Mouse (Mus musculus) lung, embryonic 14.5 days (tissue): ENCODE results near the gene Ccdc170. TPM values are rescaled to one million over a fixed set of nuclear protein-coding genes. Genes with fewer than 3 reads are reported as not detected.

ENCODE experiments used
- ATAC-seq: fragments of 200-750 bp; cut with Nextera tagmentation; 2 replicates; pipeline ENCODE4 v1.8.0; 2017; ENCODE audit warnings: mild to moderate bottlenecking, moderate TSS enrichment, moderate library complexity; ENCODE audit not compliant: insufficient read depth
- DNase-seq: peaks from one replicate; pipeline ENCODE4 v3.0.0-alpha.2; 2015
- H3K27ac ChIP-seq: fragments of 300-500 bp; sonication (generic); 2 replicates; pipeline ENCODE4 v1.5.1; 2014; ENCODE audit warnings: low read depth, mild to moderate bottlenecking, moderate library complexity
- H3K27me3 ChIP-seq: fragments of 300-500 bp; sonication (generic); 2 replicates; pipeline ENCODE4 v1.6.1; 2014; ENCODE audit warnings: low read length, control low read depth; ENCODE audit not compliant: insufficient read depth
- H3K36me3 ChIP-seq: fragments of 300-500 bp; sonication (generic); 2 replicates; pipeline ENCODE4 v1.6.1; 2014; ENCODE audit warnings: control low read depth; ENCODE audit not compliant: insufficient read depth
- H3K4me1 ChIP-seq: fragments of 300-500 bp; sonication (generic); 2 replicates; pipeline ENCODE4 v1.6.1; 2014; ENCODE audit warnings: antibody characterized with exemption, control low read depth; ENCODE audit not compliant: insufficient read depth
- H3K4me2 ChIP-seq: fragments of 300-500 bp; sonication (generic); 2 replicates; pipeline ENCODE4 v1.6.1; 2014; ENCODE audit warnings: mild to moderate bottlenecking
- H3K4me3 ChIP-seq: fragments of 300-500 bp; sonication (generic); 2 replicates; pipeline ENCODE4 v1.5.1; 2014; ENCODE audit warnings: low read depth, low read length
- H3K9ac ChIP-seq: fragments of 300-500 bp; sonication (generic); 2 replicates; pipeline ENCODE4 v1.6.1; 2014
- H3K9me3 ChIP-seq: fragments of 300-500 bp; sonication (generic); 2 replicates; pipeline ENCODE4 v1.6.1; 2016; ENCODE audit warnings: low read depth, low read length, control low read depth
- CTCF ChIP-seq: IDR thresholded peaks from 2 replicates; pipeline ENCODE4 v1.5.1; 2016; ENCODE audit warnings: antibody characterized with exemption, low read depth
- WGBS: fragments of 180-500 bp; shearing (Covaris S2); extraction: QIAGEN DNeasy Blood & Tissue Kit; methylation state at CpG from one replicate; pipeline ENCODE4 v1.1.7; 2014; 5-methylcytosine and 5-hydroxymethylcytosine counted together
- polyA plus RNA-seq: library from polyadenylated mRNA; unstranded; fragments of >200 nt; fragmentation: Nextera tagmentation; extraction: Ambion mirVana; gene quantifications from 2 replicates; pipeline ENCODE4 v1.2.1, GENCODE M21; 2014

The Ccdc170 gene
- polyA plus RNA-seq, 1 experiment from 2014 or later, result 0.12 TPM

- H3K4me3 ChIP-seq, result no peak overlapping the region
- ATAC-seq, result no peak
- H3K27ac ChIP-seq, result no peak overlapping the region
- H3K9ac ChIP-seq, result no peak overlapping the region
- TF ChIP-seq CTCF, result no peak
- no peak overlapping the region for H3K4me2 ChIP-seq
- H3K27me3 ChIP-seq, result no peaks in the 10 kb centered on the region
- no peaks in the 10 kb centered on the region for H3K9me3 ChIP-seq
- H3K4me1 ChIP-seq, result no peaks in the 10 kb centered on the region
- no peak for DNase-seq
- H3K36me3 ChIP-seq, result no peaks in the 10 kb centered on the region
- WGBS, result 76% methylated on average over 4 of the region's 4 CpGs
Measured at GRCm38 (mm10) chr10:4571304-4571703, 89.0 kb downstream of the Ccdc170 start.

DNA sequence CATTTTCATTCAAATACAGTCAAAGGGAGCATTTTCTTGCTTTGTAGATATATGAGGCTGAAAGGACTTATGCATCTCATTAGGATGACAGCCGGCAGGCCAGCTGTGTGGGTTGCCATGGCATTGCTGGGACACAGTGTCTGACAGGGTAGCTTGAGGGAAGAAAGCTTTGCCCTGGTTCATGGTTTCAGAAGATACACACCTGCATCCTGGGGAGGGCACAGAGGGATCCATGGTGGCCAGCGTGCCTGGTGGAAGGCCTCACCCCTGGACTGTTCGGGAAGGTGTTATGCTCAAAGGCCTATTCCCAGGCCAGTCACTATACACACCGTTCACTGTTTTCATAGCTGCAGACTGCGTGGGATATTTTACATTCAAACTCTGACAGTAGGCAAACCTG lies 99.6 kb downstream of the Ccdc170 start:
- no peak for DNase-seq
- no peaks in the 10 kb centered on the region for H3K4me1 ChIP-seq
- no peak for ATAC-seq
- H3K27me3 ChIP-seq, result no peaks in the 10 kb centered on the region
- no peak overlapping the region for H3K4me3 ChIP-seq
- whole genome bisulfite sequencing, result 86% methylated on average over 5 of the region's 5 CpGs
- no peaks in the 10 kb centered on the region for H3K9me3 ChIP-seq
- TF ChIP-seq CTCF, result no peak
- H3K4me2 ChIP-seq, result no peak overlapping the region
- no peaks in the 10 kb centered on the region for H3K36me3 ChIP-seq
- no peak overlapping the region for H3K9ac ChIP-seq
- no peak overlapping the region for H3K27ac ChIP-seq

GRCm38 (mm10) chr10:4586691-4587090 lies 104.4 kb downstream of the Ccdc170 start:
- no peaks in the 10 kb centered on the region for H3K9me3 ChIP-seq
- H3K27me3 ChIP-seq, result no peaks in the 10 kb centered on the region
- WGBS, result 81% methylated on average over 6 of the region's 6 CpGs
- no peak overlapping the region for H3K9ac ChIP-seq
- ATAC-seq, result no peak
- TF ChIP-seq CTCF, result no peak
- H3K4me3 ChIP-seq, result no peak overlapping the region
- H3K36me3 ChIP-seq, result no peaks in the 10 kb centered on the region
- no peak overlapping the region for H3K4me2 ChIP-seq
- no peak overlapping the region for H3K27ac ChIP-seq
- H3K4me1 ChIP-seq, result no peaks in the 10 kb centered on the region
- no peak for DNase-seq

- Histone ChIP-seq H3K27ac (no peak overlapping the region), H3K4me3 (no peak overlapping the region), H3K9me3 (no peaks in the 10 kb centered on the region), H3K9ac (no peak overlapping the region), H3K4me2 (no peak overlapping the region), H3K27me3 (no peaks in the 10 kb centered on the region), H3K4me1 (no peaks in the 10 kb centered on the region), H3K36me3 (no peaks in the 10 kb centered on the region)
- TF ChIP-seq CTCF, result no peak
- 70% methylated on average over 4 of the region's 4 CpGs for WGBS
- ATAC-seq (no peak), DNase-seq (no peak)
Measured at GRCm38 (mm10) chr10:4589576-4589975, 107.3 kb downstream of the Ccdc170 start.

DNA sequence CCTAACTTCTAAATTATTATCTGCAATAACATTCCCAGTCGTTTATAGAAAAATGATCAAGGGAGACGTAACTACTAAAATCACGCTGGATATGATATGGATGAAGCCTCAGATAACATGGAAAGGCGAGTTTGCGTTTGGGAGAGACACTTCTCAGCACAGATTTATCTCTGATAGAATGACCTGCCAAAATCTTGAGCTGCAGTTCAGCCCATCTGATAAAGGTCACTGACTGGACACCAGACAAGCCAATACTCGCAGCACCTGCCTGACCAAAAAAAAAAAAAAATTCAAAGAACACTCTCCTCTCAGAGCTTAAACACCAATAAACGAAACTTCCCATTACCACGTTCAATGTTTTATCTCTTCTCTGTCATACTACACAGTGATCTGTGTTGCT lies 108.7 kb downstream of the Ccdc170 start:
- DNase-seq, result no peak
- no peaks in the 10 kb centered on the region for H3K9me3 ChIP-seq
- TF ChIP-seq CTCF, result no peak
- no peak overlapping the region for H3K27ac ChIP-seq
- no peaks in the 10 kb centered on the region for H3K36me3 ChIP-seq
- H3K4me1 ChIP-seq, result no peaks in the 10 kb centered on the region
- 53% methylated on average over 8 of the region's 8 CpGs for WGBS
- H3K4me2 ChIP-seq, result no peak overlapping the region
- no peak for ATAC-seq
- H3K9ac ChIP-seq, result no peak overlapping the region
- H3K27me3 ChIP-seq, result no peaks in the 10 kb centered on the region
- H3K4me3 ChIP-seq, result no peak overlapping the region

- H3K27me3 ChIP-seq, result no peaks in the 10 kb centered on the region
- peak; percentile 59 for TF ChIP-seq CTCF
- no peak overlapping the region for H3K4me2 ChIP-seq
- no peaks in the 10 kb centered on the region for H3K36me3 ChIP-seq
- no peaks in the 10 kb centered on the region for H3K9me3 ChIP-seq
- DNase-seq (peak; percentile 36), ATAC-seq (no peak)
- H3K4me3 ChIP-seq, result no peak overlapping the region
- H3K9ac ChIP-seq, result no peak overlapping the region
- no peak overlapping the region for H3K27ac ChIP-seq
- WGBS, result 65% methylated on average over 4 of the region's 4 CpGs
- H3K4me1 ChIP-seq, result no peaks in the 10 kb centered on the region
Measured at GRCm38 (mm10) chr10:4593828-4594227, 111.5 kb downstream of the Ccdc170 start.

DNA sequence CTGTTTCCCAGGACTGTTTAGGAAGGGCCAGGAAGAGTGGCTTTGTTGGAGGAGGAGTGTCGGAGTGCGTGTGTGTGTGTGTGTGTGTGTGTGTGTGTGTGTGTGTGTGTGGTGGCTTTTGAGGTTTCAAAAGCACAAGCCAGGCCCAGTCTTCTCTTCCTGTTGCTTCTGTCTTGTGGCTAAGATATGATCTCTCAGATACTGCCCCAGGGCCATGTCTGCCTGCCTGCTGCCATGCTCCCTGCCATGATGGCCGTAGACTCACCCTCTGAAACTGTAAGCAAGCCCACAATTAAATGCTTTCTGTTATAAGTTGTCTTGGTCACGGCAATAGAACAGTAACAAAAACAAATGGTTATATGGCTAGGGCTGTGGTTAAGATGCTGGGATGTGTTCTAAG lies 114.9 kb downstream of the Ccdc170 start:
- H3K4me3 ChIP-seq, result no peak overlapping the region
- H3K9me3 ChIP-seq, result no peaks in the 10 kb centered on the region
- no peak overlapping the region for H3K27ac ChIP-seq
- WGBS, result 86% methylated on average over 4 of the region's 4 CpGs
- H3K27me3 ChIP-seq, result no peaks in the 10 kb centered on the region
- no peak overlapping the region for H3K9ac ChIP-seq
- no peaks in the 10 kb centered on the region for H3K36me3 ChIP-seq
- H3K4me2 ChIP-seq, result no peak overlapping the region
- TF ChIP-seq CTCF, result no peak
- ATAC-seq (no peak), DNase-seq (no peak)
- H3K4me1 ChIP-seq, result no peaks in the 10 kb centered on the region
